In genomic region chr13:34766572-34766971, GRCm38 (mm10) we compare ENCODE assay signal across 18 mouse cellular contexts. TPM values are rescaled to one million over a fixed set of nuclear protein-coding genes. Genes with fewer than 3 reads are reported as not detected.
DNase-seq lines count a peak whose midpoint lies in the region; ATAC-seq and TF ChIP-seq lines count a peak whose summit lies in the region.
"Had no signal": no experiment of that assay in that cellular context is flagged by ENCODE, and none has a peak within 500 bp of the region (broad histone marks: within the 10 kb centered on the region; RNA-seq: fewer than 3 reads in every experiment).

No protein-coding gene starts in this region.

- H3K9ac ChIP-seq in forebrain, embryonic 12.5 days = no peak overlapping the region
- H3K9ac ChIP-seq: lung, embryonic 15.5 days; midbrain, embryonic 12.5 days; neural tube, embryonic 12.5 days had no signal

- H3K36me3 ChIP-seq in forebrain, embryonic 12.5 days (replicated peaks) = no peaks in the 10 kb centered on the region
- H3K36me3 ChIP-seq: lung, embryonic 15.5 days; midbrain, embryonic 12.5 days; neural tube, embryonic 12.5 days had no signal

- no peak for ATAC-seq in forebrain, embryonic 12.5 days (ENCODE audit: low FRiP score)

- peak; percentile 18; the same call in 1 of the 2 replicates for TF ChIP-seq CTCF in gastrocnemius, adult 2 months (IDR thresholded peaks at IDR 0.05)
- peak; percentile 22; the same call in 1 of the 2 replicates for TF ChIP-seq CTCF in layer of hippocampus, adult 2 months (conservative IDR thresholded peaks at IDR 0.05)

- WGBS in forebrain, embryonic 12.5 days = 86% methylated on average over 4 of the region's 4 CpGs

- H3K27me3 ChIP-seq in forebrain, embryonic 12.5 days = no peaks in the 10 kb centered on the region
- H3K27me3 ChIP-seq: CH12.LX; lung, embryonic 15.5 days; neural tube, embryonic 12.5 days had no signal

- H3K4me2 ChIP-seq in forebrain, embryonic 12.5 days = no peak overlapping the region
- H3K4me2 ChIP-seq: lung, embryonic 15.5 days; midbrain, embryonic 12.5 days; neural tube, embryonic 12.5 days had no signal

- intact Hi-C loops in gastrocnemius, adult 2 months (cut with DNase I) = no loop called here
- intact Hi-C loops in gastrocnemius, postnatal 14 days (cut with DNase I; ENCODE audit: low total_unique reads) = no loop called here

- 0 out of 2 replicates have a peak, but pooled peaks cover 3% of the 10 kb centered on the region for H3K4me1 ChIP-seq in forebrain, embryonic 12.5 days
- H3K4me1 ChIP-seq: midbrain, embryonic 12.5 days; neural tube, embryonic 12.5 days had no signal

- 0 out of 2 replicates have a peak overlapping the region, but pooled peaks have one; percentile 24 for H3K27ac ChIP-seq in gastrocnemius, adult 2 months
- H3K27ac ChIP-seq in layer of hippocampus, adult 2 months = no peak overlapping the region
- no peak overlapping the region for H3K27ac ChIP-seq in forebrain, embryonic 12.5 days
- H3K27ac ChIP-seq: lung, embryonic 15.5 days; midbrain, embryonic 12.5 days; neural tube, embryonic 12.5 days had no signal

- no peaks in the 10 kb centered on the region for H3K9me3 ChIP-seq in forebrain, embryonic 12.5 days
- H3K9me3 ChIP-seq: lung, embryonic 15.5 days; midbrain, embryonic 12.5 days; neural tube, embryonic 12.5 days had no signal

- peak; percentile 34 for DNase-seq in gastrocnemius, adult 2 months
- no peak for DNase-seq in gastrocnemius, postnatal 14 days
- DNase-seq in layer of hippocampus, adult 2 months (ENCODE audit: low spot score in 2 of 2) = no peak
- DNase-seq in layer of hippocampus, postnatal 14 days (ENCODE audit: low spot score in 2 of 2) = no peak
- DNase-seq in 3T3-L1 (ENCODE audit: low read depth, low spot score) = peak; percentile 85
- DNase-seq in adrenal gland, postnatal 25 days = peak; percentile 6
- DNase-seq in cerebellum, adult 11 months = no peak
- DNase-seq: left cerebral cortex, postnatal 4 days; retina, postnatal 1 day; thymus, adult 2 months had no signal

- no peak overlapping the region for H3K4me3 ChIP-seq in gastrocnemius, adult 2 months
- no peak overlapping the region for H3K4me3 ChIP-seq in layer of hippocampus, adult 2 months
- no peak overlapping the region for H3K4me3 ChIP-seq in forebrain, embryonic 12.5 days (replicated peaks)
- H3K4me3 ChIP-seq: lung, embryonic 15.5 days; midbrain, embryonic 12.5 days; neural tube, embryonic 12.5 days had no signal

RNA-seq across cellular contexts. Expression of gene Fam50b, which starts 31.9 kb away (rescaled TPM):
- not detected for total RNA-seq in gastrocnemius, adult 2 months (2021)
- total RNA-seq in gastrocnemius, postnatal 14 days (2021) = not detected
- total RNA-seq in layer of hippocampus, adult 2 months (2021) = not detected
- not detected for total RNA-seq in layer of hippocampus, postnatal 14 days (2021)
- not detected in 2 replicates for total RNA-seq in adrenal gland, postnatal 25 days (2021)
- polyA plus RNA-seq in forebrain, embryonic 12.5 days (2016; fragmentation: Nextera tagmentation; extraction: Ambion mirVana) = not detected in 2 replicates
- total RNA-seq: heart, adult 18-20 months; layer of hippocampus, adult 8-10 months; left cerebral cortex, postnatal 4 days had no signal
- polyA plus RNA-seq: frontal cortex, adult 2 months; lung, embryonic 15.5 days; midbrain, embryonic 12.5 days; neural tube, embryonic 12.5 days; thymus, adult 2 months had no signal

Comparison
In these comparisons a context has a peak if more than half of its experiments do, and no peak if none do; other contexts are left out.
1. DNase-seq: peak in gastrocnemius, adult 2 months (single experiment), 3T3-L1 (single experiment) and adrenal gland, postnatal 25 days (single experiment); none in gastrocnemius, postnatal 14 days (single experiment), layer of hippocampus, adult 2 months (0 of 2), layer of hippocampus, postnatal 14 days (0 of 2) and cerebellum, adult 11 months (single experiment).